25 mouse cellular contexts compared by ENCODE assay signal in genomic region chr3:9620611-9621010, GRCm38 (mm10). TPM values are rescaled to one million over a fixed set of nuclear protein-coding genes. Genes with fewer than 3 reads are reported as not detected.
DNase-seq lines count a peak whose midpoint lies in the region; ATAC-seq and TF ChIP-seq lines count a peak whose summit lies in the region.
"Had no signal": no experiment of that assay in that cellular context is flagged by ENCODE, and none has a peak within 500 bp of the region (broad histone marks: within the 10 kb centered on the region; RNA-seq: fewer than 3 reads in every experiment).

No protein-coding gene starts in this region.

- no peak for TF ChIP-seq CTCF in kidney, adult 2 months (conservative IDR thresholded peaks at IDR 0.05; ENCODE audit: insufficient read depth, insufficient read length, low read depth, low read length)

- no peak overlapping the region for H3K4me3 ChIP-seq in kidney, adult 2 months (ENCODE audit: insufficient read depth, low read depth, low read length)
- H3K4me3 ChIP-seq in kidney, embryonic 14.5 days (ENCODE audit: low read length): no peak overlapping the region
- H3K4me3 ChIP-seq: embryonic facial prominence, embryonic 10.5 days; embryonic facial prominence, embryonic 12.5 days; forebrain, embryonic 13.5 days had no signal

- H3K4me2 ChIP-seq in kidney, embryonic 14.5 days (replicated peaks; ENCODE audit: low read depth, low read length): no peak overlapping the region
- H3K4me2 ChIP-seq: embryonic facial prominence, embryonic 12.5 days; forebrain, embryonic 13.5 days had no signal

- no peaks in the 10 kb centered on the region for H3K27me3 ChIP-seq in kidney, adult 2 months (replicated peaks; ENCODE audit: control insufficient read depth, insufficient read depth, low read length)
- no peaks in the 10 kb centered on the region for H3K27me3 ChIP-seq in kidney, embryonic 14.5 days (ENCODE audit: control insufficient read depth, insufficient read depth, low read length)
- H3K27me3 ChIP-seq: CH12.LX; forebrain, embryonic 13.5 days; Patski had no signal

- no peak for ATAC-seq in kidney, embryonic 14.5 days (ENCODE audit: low FRiP score, low TSS enrichment)
- ATAC-seq: activated CD4-positive, CD25-positive, alpha-beta regulatory T cell, adult 4 months; CD4-positive, CD25-positive, alpha-beta regulatory T cell, adult 4 months; forebrain, embryonic 13.5 days; Patski had no signal

- WGBS in kidney, adult 2 months: 64% methylated on average over 12 of the region's 12 CpGs
- WGBS in kidney, embryonic 14.5 days: 93% methylated on average over 12 of the region's 12 CpGs

- no peak overlapping the region for H3K27ac ChIP-seq in kidney, adult 2 months (ENCODE audit: insufficient read depth, low read depth, low read length)
- no peak overlapping the region for H3K27ac ChIP-seq in kidney, embryonic 14.5 days (ENCODE audit: low read depth, low read length)
- H3K27ac ChIP-seq: embryonic facial prominence, embryonic 10.5 days; embryonic facial prominence, embryonic 12.5 days; forebrain, embryonic 13.5 days had no signal

- TF ChIP-seq POLR2A in kidney, adult 2 months (IDR thresholded peaks at IDR 0.05; ENCODE audit: low read depth, low read length): no peak

- DNase-seq in heart, adult 8-10 months (ENCODE audit: low spot score): peak; percentile 16
- no peak for DNase-seq in heart, postnatal 25 days (ENCODE audit: low spot score)
- peak; percentile 61 for DNase-seq in kidney, adult 2 months
- no peak for DNase-seq in kidney, postnatal 4 days
- DNase-seq in kidney, postnatal 14 days: peak; percentile 45
- DNase-seq in kidney, postnatal 36 days: peak; percentile 59 to 66
- no peak for DNase-seq in kidney, postnatal 10 days
- DNase-seq: adrenal gland, adult 8-10 months; adrenal gland, postnatal 14 days; adrenal gland, postnatal 36 days; B cell, adult 2 months; cerebellum, adult 11-12 months; cerebellum, adult 2 months; cerebellum, adult 9-10 months; cerebellum, postnatal 10 days; cerebellum, postnatal 25 days had no signal

- no peak overlapping the region for H3K9ac ChIP-seq in kidney, embryonic 14.5 days (ENCODE audit: low read depth, low read length)
- H3K9ac ChIP-seq: embryonic facial prominence, embryonic 12.5 days; forebrain, embryonic 13.5 days had no signal

- intact Hi-C loops in heart, postnatal 25 days (cut with DNase I): no loop called here

- H3K9me3 ChIP-seq in kidney, embryonic 14.5 days (ENCODE audit: control insufficient read depth, low read length): no peaks in the 10 kb centered on the region
- H3K9me3 ChIP-seq: embryonic facial prominence, embryonic 10.5 days; embryonic facial prominence, embryonic 12.5 days; forebrain, embryonic 13.5 days; G1E had no signal

- H3K4me1 ChIP-seq in kidney, adult 2 months (ENCODE audit: control insufficient read depth, insufficient read depth, low read length): no peaks in the 10 kb centered on the region
- H3K4me1 ChIP-seq in kidney, embryonic 14.5 days (ENCODE audit: control insufficient read depth, insufficient read depth, low read length): no peaks in the 10 kb centered on the region
- H3K4me1 ChIP-seq: forebrain, embryonic 13.5 days had no signal

- no peaks in the 10 kb centered on the region for H3K36me3 ChIP-seq in kidney, adult 2 months (ENCODE audit: control insufficient read depth, insufficient read depth, low read length)
- no peaks in the 10 kb centered on the region for H3K36me3 ChIP-seq in kidney, embryonic 14.5 days (ENCODE audit: control insufficient read depth, insufficient read depth, low read length)
- H3K36me3 ChIP-seq: embryonic facial prominence, embryonic 10.5 days; embryonic facial prominence, embryonic 12.5 days; G1E had no signal

RNA-seq across cellular contexts. Expression of gene Zfp704, which starts 10.7 kb away (rescaled TPM):
- total RNA-seq in heart, adult 8-10 months (2022): 10 to 100 TPM; 15.6 to 18.2 (median 16.6) TPM
- total RNA-seq in heart, postnatal 25 days (2021): 10 to 100 TPM; 12.0 to 14.0 TPM
- polyA plus RNA-seq in kidney, adult 2 months (2012; rRNA removed): 11.3 and 12.4 TPM in 2 replicates
- polyA plus RNA-seq in kidney, embryonic 14.5 days (2014; fragmentation: Nextera tagmentation; extraction: Ambion mirVana): 11.7 and 14.8 TPM in 2 replicates
- total RNA-seq: CH12.LX had no signal

Comparison
In these comparisons a context has a peak if more than half of its experiments do, and no peak if none do; other contexts are left out.
1. DNase-seq: peak in heart, adult 8-10 months (single experiment), kidney, adult 2 months (single experiment), kidney, postnatal 14 days (single experiment) and kidney, postnatal 36 days (2 of 2); none in heart, postnatal 25 days (single experiment), kidney, postnatal 4 days (0 of 2) and kidney, postnatal 10 days (single experiment).